ENCODE assay signal across 21 mouse cellular contexts in genomic region chr1:35766271-35766670, GRCm38 (mm10).
DNase-seq lines count a peak whose midpoint lies in the region; ATAC-seq and TF ChIP-seq lines count a peak whose summit lies in the region.
"Had no signal": no experiment of that assay in that cellular context is flagged by ENCODE, and none has a peak within 500 bp of the region (broad histone marks: within the 10 kb centered on the region; RNA-seq: fewer than 3 reads in every experiment).

No protein-coding gene starts in this region.

- H3K9me3 ChIP-seq in liver, embryonic 11.5 days (ENCODE audit: control insufficient read depth, low read length): no peaks in the 10 kb centered on the region
- H3K9me3 ChIP-seq in midbrain, embryonic 11.5 days (ENCODE audit: control insufficient read depth, low read length): no peaks in the 10 kb centered on the region
- H3K9me3 ChIP-seq in midbrain, embryonic 13.5 days: no peaks in the 10 kb centered on the region
- H3K9me3 ChIP-seq: G1E had no signal

- no peak overlapping the region for H3K9ac ChIP-seq in liver, adult 2 months (ENCODE audit: low read depth, low read length)
- no peak overlapping the region for H3K9ac ChIP-seq in liver, embryonic 11.5 days (ENCODE audit: low read depth, low read length)
- H3K9ac ChIP-seq in midbrain, embryonic 11.5 days (ENCODE audit: low read length): no peak overlapping the region
- no peak overlapping the region for H3K9ac ChIP-seq in midbrain, embryonic 13.5 days (replicated peaks)

- no peak for TF ChIP-seq CTCF in liver, adult 2 months (IDR thresholded peaks at IDR 0.05; ENCODE audit: low read depth, low read length)

- no peak for TF ChIP-seq POLR2A in liver, adult 2 months (IDR thresholded peaks at IDR 0.05; ENCODE audit: extremely low read depth, insufficient read depth, low read length)

- H3K4me2 ChIP-seq in liver, embryonic 11.5 days: no peak overlapping the region
- H3K4me2 ChIP-seq in midbrain, embryonic 11.5 days: no peak overlapping the region
- H3K4me2 ChIP-seq in midbrain, embryonic 13.5 days (replicated peaks): no peak overlapping the region

- no peak overlapping the region for H3K4me3 ChIP-seq in liver, adult 2 months (ENCODE audit: insufficient read depth, low read depth, low read length)
- H3K4me3 ChIP-seq in liver, embryonic 11.5 days (ENCODE audit: low read depth, low read length): no peak overlapping the region
- no peak overlapping the region for H3K4me3 ChIP-seq in midbrain, embryonic 11.5 days (ENCODE audit: low read depth, low read length)
- no peak overlapping the region for H3K4me3 ChIP-seq in midbrain, embryonic 13.5 days (replicated peaks)

- H3K27ac ChIP-seq in liver, adult 2 months (replicated peaks; ENCODE audit: insufficient read depth, low read depth, low read length): no peak overlapping the region
- no peak overlapping the region for H3K27ac ChIP-seq in liver, embryonic 11.5 days (ENCODE audit: low read depth, low read length)
- no peak overlapping the region for H3K27ac ChIP-seq in midbrain, embryonic 11.5 days (ENCODE audit: low read depth, low read length)
- no peak overlapping the region for H3K27ac ChIP-seq in midbrain, embryonic 13.5 days

- H3K79me2 ChIP-seq in liver, adult 2 months (ENCODE audit: control insufficient read depth, insufficient read depth, low read length): no peaks in the 10 kb centered on the region

- no peak for ATAC-seq in liver, embryonic 11.5 days (replicated peaks; ENCODE audit: low FRiP score)
- ATAC-seq in midbrain, embryonic 11.5 days (ENCODE audit: low FRiP score): no peak
- no peak for ATAC-seq in midbrain, embryonic 13.5 days
- ATAC-seq: activated CD4-positive, CD25-positive, alpha-beta regulatory T cell, adult 4 months; CD4-positive, CD25-positive, alpha-beta regulatory T cell, adult 4 months; Patski had no signal

- no peaks in the 10 kb centered on the region for H3K36me3 ChIP-seq in liver, adult 2 months (ENCODE audit: control insufficient read depth, insufficient read depth, low read length)
- no peaks in the 10 kb centered on the region for H3K36me3 ChIP-seq in liver, embryonic 11.5 days (ENCODE audit: control insufficient read depth, insufficient read depth, low read length)
- H3K36me3 ChIP-seq in midbrain, embryonic 11.5 days (ENCODE audit: control insufficient read depth, insufficient read depth, low read length): no peaks in the 10 kb centered on the region
- H3K36me3 ChIP-seq in midbrain, embryonic 13.5 days: no peaks in the 10 kb centered on the region
- H3K36me3 ChIP-seq: G1E had no signal

- H3K4me1 ChIP-seq in liver, adult 2 months (ENCODE audit: control insufficient read depth, insufficient read depth, low read length): peaks cover 4% of the 10 kb centered on the region
- H3K4me1 ChIP-seq in liver, embryonic 11.5 days (replicated peaks; ENCODE audit: control insufficient read depth, insufficient read depth, low read length): no peaks in the 10 kb centered on the region
- H3K4me1 ChIP-seq in midbrain, embryonic 11.5 days (ENCODE audit: control insufficient read depth, insufficient read depth, low read length): no peaks in the 10 kb centered on the region
- no peaks in the 10 kb centered on the region for H3K4me1 ChIP-seq in midbrain, embryonic 13.5 days (replicated peaks)

- H3K27me3 ChIP-seq in liver, adult 2 months (ENCODE audit: control insufficient read depth, insufficient read depth, low read length): no peaks in the 10 kb centered on the region
- no peaks in the 10 kb centered on the region for H3K27me3 ChIP-seq in liver, embryonic 11.5 days (replicated peaks; ENCODE audit: control insufficient read depth, insufficient read depth, low read length)
- H3K27me3 ChIP-seq in midbrain, embryonic 11.5 days (ENCODE audit: control insufficient read depth, insufficient read depth, low read length): no peaks in the 10 kb centered on the region
- no peaks in the 10 kb centered on the region for H3K27me3 ChIP-seq in midbrain, embryonic 13.5 days
- H3K27me3 ChIP-seq: CH12.LX, Patski had no signal

- peak; percentile 60 for DNase-seq in adrenal gland, adult 2 months
- DNase-seq in adrenal gland, postnatal 10 days: no peak
- peak; percentile 20 for DNase-seq in adrenal gland, postnatal 14 days
- DNase-seq in adrenal gland, adult 18-20 months (ENCODE audit: low spot score in 2 of 2): no peak
- peak; percentile 83 for DNase-seq in liver, adult 2 months (ENCODE audit: extremely low read depth, low read depth, low spot score)
- DNase-seq in liver, embryonic 11.5 days (ENCODE audit: low spot score): no peak
- peak; percentile 76 for DNase-seq in midbrain, embryonic 11.5 days (ENCODE audit: low spot score, missing footprints)
- DNase-seq: adrenal gland, adult 8-10 months; adrenal gland, postnatal 25 days; cerebellum, adult 11 months; cerebellum, adult 11-12 months; cerebellum, adult 18-20 months; cerebellum, adult 2 months; cerebellum, adult 8-10 months; cerebellum, adult 9-10 months had no signal

- 72% methylated on average over 5 of the region's 5 CpGs for WGBS in liver, adult 2 months
- 86% methylated on average over 5 of the region's 5 CpGs for WGBS in liver, embryonic 11.5 days
- 91% methylated on average over 5 of the region's 5 CpGs for WGBS in midbrain, embryonic 11.5 days
- WGBS in midbrain, embryonic 13.5 days: 84% methylated on average over 5 of the region's 5 CpGs

Comparison
In these comparisons a context has a peak if more than half of its experiments do, and no peak if none do; other contexts are left out.
1. DNase-seq: peak in adrenal gland, adult 2 months (single experiment), adrenal gland, postnatal 14 days (single experiment), liver, adult 2 months (single experiment) and midbrain, embryonic 11.5 days (single experiment); none in adrenal gland, postnatal 10 days (single experiment), adrenal gland, adult 18-20 months (0 of 2) and liver, embryonic 11.5 days (single experiment).